Mouse (Mus musculus) inflammation-experienced regulatory T-cells, adult 6 months (primary cell): ENCODE data around the gene Abr. TPM values are rescaled to one million over a fixed set of nuclear protein-coding genes. Genes with fewer than 3 reads are reported as not detected.
A peak's percentile ranks its signal among the peaks of the same experiment; 100 is the strongest.

Experiments used
- ATAC-seq: one replicate; pipeline ENCODE4 v1.8.0; 2017
- polyA plus RNA-seq, 3 experiments: library from polyadenylated mRNA; unstranded; fragments of 100-300 nt; shearing (Covaris generic); gene quantifications; one replicate each; pipeline ENCODE4 v1.2.1; 2017

Gene Abr
- polyA plus RNA-seq, 3 experiments from 2014 or later = 14.4 to 17.1 (median 15.4) TPM

- no peak for ATAC-seq
Observed at GRCm38 (mm10) chr11:76401398-76401797, 220.7 kb downstream of the Abr start.

- peak; percentile 42 for ATAC-seq
Observed at GRCm38 (mm10) chr11:76399587-76400330, 222.4 kb downstream of the Abr start.

- peak; percentile 80 for ATAC-seq
Observed at GRCm38 (mm10) chr11:76398798-76399586, 223.1 kb downstream of the Abr start, which contains the start of gene Nxn. Gene Nxn (minus strand): TSS chr11:76399140.

- no peak for ATAC-seq
Observed at GRCm38 (mm10) chr11:76398312-76398797, 223.8 kb downstream of the Abr start.

- ATAC-seq = no peak
Observed at GRCm38 (mm10) chr11:76397650-76398311, 224.3 kb downstream of the Abr start.

GRCm38 (mm10) chr11:76392996-76393395 is 229.1 kb downstream of the Abr start:
- no peak for ATAC-seq

GRCm38 (mm10) chr11:76392532-76392931 is 229.6 kb downstream of the Abr start:
- ATAC-seq = no peak

- ATAC-seq = no peak
Observed at GRCm38 (mm10) chr11:76388711-76389110, 233.4 kb downstream of the Abr start.

- no peak for ATAC-seq
Observed at GRCm38 (mm10) chr11:76387097-76387496, 235.0 kb downstream of the Abr start.

GRCm38 (mm10) chr11:76385746-76386145 is 236.4 kb downstream of the Abr start:
- ATAC-seq = no peak

- ATAC-seq = no peak
Observed at GRCm38 (mm10) chr11:76385017-76385416, 237.1 kb downstream of the Abr start.

GRCm38 (mm10) chr11:76384307-76384706 is 237.8 kb downstream of the Abr start:
- no peak for ATAC-seq

GRCm38 (mm10) chr11:76382711-76383324 is 239.3 kb downstream of the Abr start:
- no peak for ATAC-seq

- ATAC-seq = no peak
Observed at GRCm38 (mm10) chr11:76381201-76381885, 240.8 kb downstream of the Abr start.

GRCm38 (mm10) chr11:76379921-76380544 is 242.1 kb downstream of the Abr start:
- ATAC-seq = no peak

GRCm38 (mm10) chr11:76376425-76376824 is 245.7 kb downstream of the Abr start:
- ATAC-seq = no peak

- ATAC-seq = no peak
Observed at GRCm38 (mm10) chr11:76374491-76375185, 247.5 kb downstream of the Abr start.

GRCm38 (mm10) chr11:76372534-76372933 is 249.6 kb downstream of the Abr start:
- no peak for ATAC-seq

- no peak for ATAC-seq
Observed at GRCm38 (mm10) chr11:76372120-76372519, 250.0 kb downstream of the Abr start.

- ATAC-seq = no peak
Observed at GRCm38 (mm10) chr11:76370491-76370890, 251.6 kb downstream of the Abr start.
